Mouse (Mus musculus) ES-E14 (cell line): ENCODE measurements around the gene Rwdd3. TPM values are rescaled to one million over a fixed set of nuclear protein-coding genes. Genes with fewer than 3 reads are reported as not detected.

Experiments used
- DNase-seq: peaks from one replicate; pipeline ENCODE4 v3.0.0-alpha.2; 2013; ENCODE audit warnings: low read depth, low spot score
- H3K27ac ChIP-seq: 2 replicates; pipeline ENCODE4 v1.5.1; 2012; ENCODE audit warnings: low read depth, mild to moderate bottlenecking, low read length, moderate library complexity, mixed read lengths; ENCODE audit not compliant: poor library complexity, insufficient read depth, severe bottlenecking
- H3K36me3 ChIP-seq: 2 replicates; pipeline ENCODE4 v1.6.1; 2012; ENCODE audit warnings: mild to moderate bottlenecking, low read length, moderate library complexity, mixed read lengths; ENCODE audit not compliant: control insufficient read depth, poor library complexity, insufficient read depth, severe bottlenecking
- H3K4me1 ChIP-seq, 2 experiments: fragments of 150-350 bp in 1 of 2; sonication (generic) in 1 of 2; 2 replicates each; pipeline ENCODE4 v1.6.1; 2012; ENCODE audit warnings: low read length in 2 of 2, mild to moderate bottlenecking in 1 of 2, mixed read lengths in 1 of 2; ENCODE audit not compliant: control insufficient read depth in 2 of 2, insufficient read depth in 2 of 2, poor library complexity in 1 of 2
- H3K4me3 ChIP-seq, 2 experiments: fragments of 150-350 bp in 1 of 2; sonication (generic) in 1 of 2; 2 replicates each; pipeline ENCODE4 v1.5.1; 2012; ENCODE audit warnings: low read length in 2 of 2, low read depth in 1 of 2, mild to moderate bottlenecking in 1 of 2, mixed read lengths in 1 of 2; ENCODE audit not compliant: insufficient read depth in 1 of 2, poor library complexity in 1 of 2, severe bottlenecking in 1 of 2
- H3K9ac ChIP-seq: 2 replicates; pipeline ENCODE4 v1.6.1; 2012; ENCODE audit warnings: low read depth, mild to moderate bottlenecking, low read length, mixed read lengths; ENCODE audit not compliant: poor library complexity, insufficient read depth, severe bottlenecking
- H3K9me3 ChIP-seq: fragments of 150-350 bp; sonication (generic); 2 replicates; pipeline ENCODE4 v1.6.1; 2012; ENCODE audit warnings: low read depth, mild to moderate bottlenecking, low read length; ENCODE audit not compliant: control insufficient read depth, insufficient read depth
- CHD2 ChIP-seq: IDR thresholded peaks from 2 replicates; pipeline ENCODE4 v1.6.1; 2014; ENCODE audit warnings: mild to moderate bottlenecking, low read depth, low read length, inconsistent platforms
- HCFC1 ChIP-seq: IDR thresholded peaks from 2 replicates; pipeline ENCODE4 v1.6.1; 2012; ENCODE audit warnings: low read length, inconsistent platforms, borderline replicate concordance; ENCODE audit not compliant: insufficient read depth
- MAFK ChIP-seq: IDR thresholded peaks from 2 replicates; pipeline ENCODE4 v1.6.1; 2014; ENCODE audit warnings: mild to moderate bottlenecking, low read depth, low read length, inconsistent platforms; ENCODE audit not compliant: insufficient read depth
- ZC3H11A ChIP-seq: IDR thresholded peaks from 2 replicates; pipeline ENCODE4 v1.6.1; 2012; ENCODE audit warnings: low read depth, mild to moderate bottlenecking, inconsistent platforms, low read length, borderline replicate concordance
- ZNF384 ChIP-seq: IDR thresholded peaks from 2 replicates; pipeline ENCODE4 v1.6.1; 2012; ENCODE audit warnings: low read depth, low read length, inconsistent platforms
- in situ Hi-C, 2 experiments: fragments of 600-800 bp; cut with MboI; formaldehyde crosslinking; loops; one replicate each; pipeline ENCODE4 v1.15.1; 2025; ENCODE audit warnings: low sequenced_read_pairs in 2 of 2, inconsistent platforms in 1 of 2; ENCODE audit not compliant: unreplicated experiment in 2 of 2
- total RNA-seq: library from RNA; depleted of rRNA; stranded (reverse); fragments of 300-350 nt; gene quantifications from 2 replicates; pipeline ENCODE4 v1.2.3, GENCODE M21; 2012

The Rwdd3 gene
- total RNA-seq, 1 experiment: 3.7 TPM

DNA sequence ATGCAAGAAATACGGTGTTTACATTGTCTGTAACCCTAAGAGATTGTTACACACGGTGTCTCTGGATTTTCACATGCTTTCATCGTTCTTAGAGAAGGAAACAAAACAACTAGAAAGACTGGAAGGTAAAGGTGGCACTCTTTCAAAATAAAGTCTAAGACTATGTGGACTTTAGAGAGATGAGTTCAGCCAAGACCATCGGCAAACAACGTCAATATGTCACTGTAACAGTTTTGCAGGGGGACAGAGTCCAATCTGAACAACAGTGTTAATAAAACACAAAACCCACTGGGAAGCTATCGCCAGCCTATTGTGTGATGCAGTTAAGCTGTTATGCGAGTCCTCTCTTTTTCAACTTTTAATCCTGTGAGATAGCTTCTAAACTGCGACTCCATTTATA lies 2.9 kb downstream of the Rwdd3 start:
- Histone ChIP-seq H3K27ac (no peak overlapping the region), H3K4me3 (no peak overlapping the region), H3K4me1 (0 out of 4 replicates have a peak, but pooled peaks cover 0 to 3% of the 10 kb centered on the region in 2 experiments), H3K9me3 (no peaks in the 10 kb centered on the region), H3K36me3 (0 out of 2 replicates have a peak, but pooled peaks cover 2% of the 10 kb centered on the region), H3K9ac (no peak overlapping the region)
- no peak for DNase-seq
- in situ Hi-C loops: no loop called here
- no peak for TF ChIP-seq CHD2
- TF ChIP-seq MAFK: no peak
- TF ChIP-seq HCFC1: no peak
- TF ChIP-seq ZC3H11A: no peak
- TF ChIP-seq ZNF384: no peak

DNA sequence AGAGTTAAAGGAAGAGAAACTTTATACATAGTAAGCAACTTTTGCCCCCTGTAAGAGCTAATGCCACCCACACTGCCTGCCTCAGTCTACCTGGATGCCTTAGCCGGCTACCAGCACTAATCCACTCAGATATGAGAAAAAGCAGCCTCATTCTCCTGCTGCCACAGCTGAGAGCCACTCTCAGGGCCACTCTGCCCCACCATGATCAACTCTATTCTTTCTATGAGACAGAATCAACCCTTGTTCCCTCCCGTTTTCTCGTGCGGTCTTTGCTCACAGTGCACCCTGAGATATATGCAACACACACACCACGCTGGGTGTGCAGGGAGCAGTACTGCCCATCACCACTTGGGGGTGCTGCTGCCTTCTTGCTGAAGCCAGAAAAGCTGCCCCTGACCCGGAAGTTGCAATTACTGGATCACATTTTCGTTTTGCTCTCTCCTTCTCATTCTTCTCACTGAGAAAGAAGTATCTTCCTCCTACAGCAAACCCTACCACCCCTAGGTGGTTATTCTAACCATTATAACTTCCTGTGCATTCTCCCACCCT lies 8.2 kb downstream of the Rwdd3 start:
- DNase-seq: no peak

DNA sequence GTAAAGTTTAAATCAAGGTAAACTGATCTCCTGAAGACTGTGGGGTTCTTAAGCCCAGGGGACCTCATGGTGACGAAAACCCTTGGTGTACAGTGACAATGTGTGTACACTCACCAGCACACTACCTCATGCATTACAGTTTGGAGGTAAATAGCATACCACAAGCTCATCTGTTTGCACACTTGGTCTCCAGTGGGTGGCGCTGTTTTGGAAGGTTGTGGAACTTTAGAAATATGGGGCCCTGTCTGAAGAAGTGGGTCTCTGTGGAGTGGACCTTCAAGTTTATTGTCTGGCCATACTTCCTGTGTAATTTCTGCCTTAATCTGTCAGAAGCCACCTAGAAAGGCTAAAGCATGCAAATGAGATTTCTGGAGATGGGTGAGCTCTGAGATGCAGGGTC lies 9.8 kb downstream of the Rwdd3 start:
- DNase-seq: no peak
- Histone ChIP-seq H3K9ac (no peak overlapping the region), H3K9me3 (no peaks in the 10 kb centered on the region), H3K4me3 (no peak overlapping the region), H3K4me1 (no peaks in the 10 kb centered on the region), H3K27ac (no peak overlapping the region), H3K36me3 (0 out of 2 replicates have a peak, but pooled peaks cover 2% of the 10 kb centered on the region)
- no peak for TF ChIP-seq MAFK
- no peak for TF ChIP-seq HCFC1
- no peak for TF ChIP-seq CHD2
- TF ChIP-seq ZC3H11A: no peak
- in situ Hi-C loops: no loop called here

More for the DNA sequence above, 8.2 kb downstream of the Rwdd3 start:
- no peak overlapping the region for H3K9ac ChIP-seq
- in situ Hi-C loops: no loop called here
- no peak overlapping the region for H3K27ac ChIP-seq
- no peak overlapping the region for H3K4me3 ChIP-seq
- TF ChIP-seq MAFK: no peak
- no peak for TF ChIP-seq CHD2
- no peak for TF ChIP-seq HCFC1
- no peak for TF ChIP-seq ZNF384
- TF ChIP-seq ZC3H11A: no peak
- H3K36me3 ChIP-seq: 0 out of 2 replicates have a peak, but pooled peaks cover 2% of the 10 kb centered on the region
- H3K4me1 ChIP-seq: no peaks in the 10 kb centered on the region
- no peaks in the 10 kb centered on the region for H3K9me3 ChIP-seq

DNA sequence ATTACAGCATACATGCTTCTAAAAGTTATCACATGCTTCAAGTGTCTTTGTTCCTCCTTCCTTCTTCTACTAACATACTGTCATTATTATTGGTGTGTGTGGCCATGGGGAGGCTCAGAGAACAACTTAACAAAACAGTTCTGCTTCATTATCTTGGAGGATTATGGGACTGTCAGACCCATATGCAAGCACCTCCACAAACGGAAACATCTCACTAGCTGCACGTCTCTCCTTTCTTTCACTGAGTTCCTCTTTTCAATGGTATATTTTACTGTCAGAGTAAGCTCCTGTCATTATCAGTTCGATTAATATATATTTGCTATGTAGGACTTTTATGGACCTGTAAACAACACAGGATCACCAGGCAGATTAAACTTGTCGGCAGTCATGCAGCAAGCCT lies 11.1 kb downstream of the Rwdd3 start:
- H3K27ac ChIP-seq: no peak overlapping the region
- DNase-seq: no peak
- H3K4me1 ChIP-seq: peaks cover 2 to 6% of the 10 kb centered on the region in 2 experiments; a peak in 2 of 4 replicates
- TF ChIP-seq HCFC1 (no peak), ZNF384 (no peak), ZC3H11A (no peak), MAFK (no peak), CHD2 (no peak)
- H3K4me3 ChIP-seq: no peak overlapping the region
- H3K9ac ChIP-seq: no peak overlapping the region
- in situ Hi-C loops: no loop called here
- 0 out of 2 replicates have a peak, but pooled peaks cover 2% of the 10 kb centered on the region for H3K36me3 ChIP-seq
- no peaks in the 10 kb centered on the region for H3K9me3 ChIP-seq

DNA sequence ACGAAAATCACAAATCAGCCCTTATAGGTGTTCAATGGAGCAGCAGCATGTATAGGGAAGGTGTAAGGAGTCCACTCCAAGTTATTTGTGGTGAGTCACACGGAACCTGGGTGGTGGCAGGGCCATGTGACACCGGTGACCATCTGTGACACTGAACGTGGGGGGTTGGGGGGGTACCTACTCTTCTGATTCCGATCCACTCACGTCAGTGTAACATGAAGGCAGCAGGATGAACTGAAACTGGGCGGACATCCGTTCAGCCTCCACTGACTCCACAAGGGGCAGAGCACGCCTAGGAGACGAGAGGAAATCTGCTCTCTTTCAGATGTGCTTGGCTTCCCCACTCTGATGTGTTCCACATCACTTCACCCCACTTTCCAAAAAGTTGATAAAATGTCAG lies 11.9 kb downstream of the Rwdd3 start:
- Histone ChIP-seq H3K4me3 (no peak overlapping the region), H3K4me1 (peaks cover 4 to 6% of the 10 kb centered on the region in 2 experiments; a peak in 2 of 4 replicates), H3K27ac (no peak overlapping the region), H3K9me3 (no peaks in the 10 kb centered on the region), H3K9ac (no peak overlapping the region), H3K36me3 (0 out of 2 replicates have a peak, but pooled peaks cover 2% of the 10 kb centered on the region)
- DNase-seq: no peak
- in situ Hi-C loops: no loop called here
- TF ChIP-seq CHD2: no peak
- TF ChIP-seq MAFK: no peak
- no peak for TF ChIP-seq ZC3H11A
- TF ChIP-seq ZNF384: no peak
- TF ChIP-seq HCFC1: no peak
